Mouse (Mus musculus) embryo, embryonic 9.5 days (tissue): ENCODE results near the gene Slc15a4.
A peak's percentile ranks its signal among the peaks of the same experiment; 100 is the strongest.

Source experiments
- DNase-seq: peaks from one replicate; pipeline ENCODE4 v3.0.0-alpha.2; 2017; ENCODE audit errors: extremely low spot score

Slc15a4 gene

GRCm38 (mm10) chr5:127620371-127620770 lies 12.3 kb downstream of the Slc15a4 start:
- no peak for DNase-seq

DNA sequence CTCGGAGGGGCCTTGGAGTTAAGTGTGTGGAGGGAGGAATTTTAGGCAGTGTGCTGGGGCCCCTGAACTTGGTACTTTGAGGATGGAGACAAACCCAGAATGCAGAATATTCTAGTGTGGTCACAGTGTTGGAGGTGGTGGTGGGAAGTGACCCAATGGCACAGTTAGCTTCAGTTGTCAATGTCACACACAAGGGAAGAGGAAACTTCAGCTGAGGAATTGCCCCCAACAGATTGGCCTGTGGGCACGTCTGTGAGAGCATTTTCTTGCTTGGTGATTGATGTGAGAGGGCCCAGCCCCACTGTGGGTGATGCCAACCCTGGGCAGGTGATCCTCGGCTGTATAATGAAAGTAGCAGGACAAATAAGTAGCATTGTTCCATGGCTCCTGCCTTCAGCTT lies 13.9 kb downstream of the Slc15a4 start:
- no peak for DNase-seq

DNA sequence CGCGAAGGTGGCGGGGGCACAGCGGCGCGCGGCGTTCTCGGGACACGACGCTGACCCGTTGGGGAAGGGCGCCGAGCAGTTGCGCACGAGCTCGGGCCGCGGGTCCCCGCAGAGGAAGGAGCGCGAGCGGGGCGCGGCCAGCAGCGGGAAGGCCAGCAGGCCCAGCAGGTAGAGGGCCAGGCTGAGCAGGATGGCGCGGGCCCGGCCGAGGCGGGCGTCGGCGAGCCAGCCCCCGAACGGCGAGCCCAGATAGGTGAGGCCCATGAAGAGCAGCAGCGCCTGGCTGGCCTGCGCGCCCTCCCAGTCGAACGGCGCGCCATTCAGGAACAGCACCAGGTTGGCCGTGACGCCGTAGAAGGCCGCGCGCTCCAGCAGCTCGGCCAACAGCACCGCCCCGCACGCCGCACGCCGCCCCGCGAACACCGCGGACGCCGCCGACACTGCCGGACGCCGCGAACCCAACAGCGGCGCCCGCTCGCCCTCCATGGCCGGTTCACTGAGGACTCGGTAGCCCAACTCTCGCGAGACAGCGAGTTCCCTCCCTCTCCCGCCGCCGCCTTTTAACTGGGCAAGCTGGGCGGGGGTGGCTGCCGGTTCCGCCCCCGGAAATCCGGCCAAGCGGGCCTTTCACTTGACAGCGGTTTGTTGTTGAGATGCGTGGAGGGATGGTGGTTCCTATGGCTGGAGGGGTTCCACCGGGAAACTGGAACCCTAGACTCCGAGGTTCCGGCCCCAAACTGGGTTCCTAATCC lies 15.6 kb downstream of the Slc15a4 start:
- peak; percentile 96 for DNase-seq

DNA sequence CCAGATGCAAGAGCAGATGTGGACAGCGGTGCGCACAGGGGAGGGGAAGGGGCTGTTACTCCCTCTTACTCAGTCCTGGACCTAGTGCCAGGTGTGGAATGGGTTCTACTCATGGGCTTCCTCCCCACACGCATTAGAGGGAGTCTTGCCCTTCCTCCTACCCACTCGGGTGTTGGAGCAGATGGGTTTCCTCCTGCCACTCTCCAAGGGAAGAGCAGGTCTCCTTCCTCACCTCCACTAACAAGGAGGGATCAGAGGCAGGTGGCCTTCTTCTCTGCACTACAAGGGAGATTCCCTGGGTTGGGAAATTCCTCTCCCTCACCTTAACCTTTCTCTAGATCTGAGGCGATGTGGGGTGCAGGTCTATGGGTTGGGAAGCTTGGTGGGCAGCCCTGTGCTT lies 16.5 kb downstream of the Slc15a4 start:
- DNase-seq: no peak

GRCm38 (mm10) chr5:127615459-127615858 lies 17.2 kb downstream of the Slc15a4 start:
- no peak for DNase-seq

- DNase-seq: no peak
These were observed 20.3 kb downstream of the Slc15a4 start for GRCm38 (mm10) chr5:127612397-127612796.

DNA sequence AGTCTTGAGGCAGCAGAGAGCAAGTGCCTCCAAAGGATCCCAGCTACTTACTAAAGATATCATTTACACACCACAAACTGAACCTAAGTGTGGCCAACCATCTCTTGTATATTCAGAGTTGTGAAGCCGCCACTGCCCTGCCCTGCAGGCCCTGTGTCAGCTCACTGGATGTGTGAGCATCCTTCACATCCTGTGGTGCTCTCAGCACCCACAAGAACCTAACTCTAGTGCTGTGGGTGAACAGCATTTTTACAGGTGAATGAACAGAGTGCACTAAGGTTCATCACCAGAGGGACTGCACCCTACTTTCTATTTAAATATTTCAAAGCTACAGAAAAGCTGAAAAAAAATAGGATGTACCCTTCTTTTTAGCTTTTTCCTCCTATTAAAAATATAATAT lies 20.8 kb downstream of the Slc15a4 start:
- DNase-seq: no peak

DNA sequence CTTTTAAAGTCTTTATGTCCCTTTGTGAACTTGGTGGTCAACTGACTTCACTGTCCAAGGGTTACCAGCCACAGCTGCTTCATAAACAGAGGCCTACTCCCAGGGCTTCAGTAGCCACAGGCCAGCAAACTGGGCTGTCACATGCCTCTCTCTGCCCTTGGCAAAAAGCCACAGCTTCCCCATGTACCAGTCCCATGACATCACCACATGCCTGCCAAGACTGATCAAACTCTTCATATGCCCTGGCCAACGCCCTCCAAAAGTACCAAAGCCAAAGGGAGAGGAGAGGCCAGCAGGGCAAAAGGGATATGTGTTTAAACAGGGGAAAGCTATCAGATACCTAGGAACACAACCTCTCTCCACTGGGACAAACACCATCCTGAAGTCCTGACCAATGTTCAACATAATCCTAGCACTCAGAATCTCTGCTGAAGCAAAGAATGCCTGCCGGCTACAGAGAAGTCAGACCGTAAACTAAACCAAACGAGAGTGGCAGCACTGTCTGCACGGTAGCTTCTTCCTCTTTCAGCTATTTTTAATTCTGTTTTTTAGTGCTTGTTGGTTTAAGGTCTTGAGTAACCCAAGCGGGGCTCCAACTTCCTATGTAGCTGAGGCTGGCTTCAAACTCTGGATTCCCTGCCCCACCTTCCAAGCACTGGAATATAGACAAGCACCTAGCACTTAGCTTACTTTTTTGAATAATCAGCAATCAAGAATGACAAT lies 21.7 kb downstream of the Slc15a4 start:
- no peak for DNase-seq

GRCm38 (mm10) chr5:127609191-127609714 lies 23.4 kb downstream of the Slc15a4 start:
- DNase-seq: no peak

DNA sequence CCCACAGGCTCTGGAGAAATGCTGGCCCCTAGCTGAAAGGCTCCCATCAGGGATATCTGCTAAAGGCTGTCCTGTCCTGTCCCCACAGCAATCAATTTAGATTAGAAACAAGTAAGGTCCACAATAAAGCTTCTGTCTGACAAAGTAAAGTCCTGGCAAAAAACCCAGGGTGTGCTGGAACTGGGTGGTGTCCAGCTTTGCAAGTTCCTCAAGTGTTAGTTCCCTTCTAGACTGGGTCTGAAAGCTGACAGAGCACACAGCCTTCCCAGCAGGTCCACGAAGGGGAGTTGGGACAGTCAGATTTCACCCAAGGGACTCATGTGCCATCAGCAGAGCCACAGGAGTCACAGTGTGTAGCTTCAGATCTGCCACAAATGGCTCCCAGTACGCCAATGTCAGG lies 25.2 kb downstream of the Slc15a4 start:
- no peak for DNase-seq

- no peak for DNase-seq
These were observed 29.7 kb downstream of the Slc15a4 start for GRCm38 (mm10) chr5:127602996-127603395.

- no peak for DNase-seq
These were observed 35.8 kb downstream of the Slc15a4 start for GRCm38 (mm10) chr5:127596862-127597261.

DNA sequence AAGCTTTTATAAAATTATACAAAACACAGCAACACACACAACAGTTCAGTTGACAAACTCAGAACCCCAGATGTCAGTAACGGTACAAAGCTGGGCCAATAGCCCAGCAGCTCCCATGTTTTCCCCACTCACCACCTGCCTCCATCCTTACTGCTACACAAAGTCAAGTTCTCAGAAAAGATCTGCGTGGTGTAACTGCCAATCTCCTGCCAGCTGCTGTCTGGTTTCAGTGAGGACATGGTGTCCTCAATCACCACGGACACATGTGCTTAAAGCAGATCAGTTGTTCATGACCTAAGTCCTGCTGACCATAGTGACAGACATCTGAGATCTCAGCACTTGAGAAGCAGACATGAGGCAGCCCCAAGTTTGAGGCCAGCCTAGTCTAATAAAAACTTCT lies 37.0 kb downstream of the Slc15a4 start:
- no peak for DNase-seq

GRCm38 (mm10) chr5:127592854-127593253 lies 39.8 kb downstream of the Slc15a4 start:
- DNase-seq: no peak

DNA sequence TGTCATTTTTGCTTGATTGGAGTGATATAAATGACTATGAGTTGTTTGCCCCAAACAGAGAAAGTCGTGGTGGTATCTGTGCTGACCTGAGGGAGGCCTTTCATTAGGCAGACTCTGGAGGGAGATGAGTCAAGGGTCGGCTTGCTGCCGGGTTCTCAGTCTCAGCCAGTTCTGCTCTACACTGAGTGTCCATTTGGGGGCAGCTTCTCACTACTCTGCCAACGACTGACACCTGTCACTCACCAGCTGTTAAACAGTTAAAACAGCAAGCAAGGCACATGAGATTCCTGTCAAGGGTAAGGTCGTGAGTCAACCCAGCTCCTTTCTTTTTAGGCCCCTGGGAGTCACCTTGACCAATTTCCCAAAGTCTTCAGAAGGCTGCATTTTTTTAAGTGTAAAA lies 40.3 kb downstream of the Slc15a4 start:
- no peak for DNase-seq

DNA sequence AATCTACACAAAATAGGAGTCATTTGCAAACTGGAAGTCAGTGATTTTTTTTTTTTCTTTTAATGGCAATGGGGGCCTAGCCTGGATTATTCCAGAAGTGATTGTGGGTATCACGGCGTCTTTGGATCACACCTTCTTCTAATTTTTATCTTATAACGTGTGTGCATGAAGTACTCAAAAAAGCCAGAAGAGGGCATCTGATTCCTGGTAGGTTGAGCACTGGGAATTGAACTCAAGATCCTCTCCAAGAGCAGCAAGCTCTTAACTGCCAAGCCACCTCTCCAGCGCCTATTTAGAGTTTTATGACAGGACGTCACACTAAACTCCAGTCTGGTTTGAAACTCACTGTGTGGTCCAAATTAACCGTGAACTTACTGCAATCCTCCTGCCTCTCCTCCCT lies 44.8 kb downstream of the Slc15a4 start:
- DNase-seq: no peak

DNA sequence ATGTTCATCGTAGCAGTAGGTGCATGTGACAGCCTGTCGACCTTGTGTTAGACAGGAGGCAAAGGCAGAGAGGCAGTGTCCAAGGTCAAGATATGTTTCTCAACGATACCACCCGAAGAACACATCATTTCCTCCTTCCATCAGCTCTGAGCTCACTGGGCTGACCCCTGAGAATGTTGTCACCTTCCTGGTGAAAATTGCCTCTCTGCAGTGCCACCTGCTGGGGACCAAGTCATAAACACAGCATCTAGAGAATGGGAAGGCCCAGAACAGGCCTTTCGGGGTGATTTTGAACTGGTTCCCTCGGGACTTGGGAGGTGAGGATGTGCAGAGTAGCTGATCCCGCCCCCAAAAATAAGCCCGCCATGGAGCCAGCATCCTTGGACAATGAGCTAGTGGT lies 49.0 kb downstream of the Slc15a4 start:
- DNase-seq: no peak

DNA sequence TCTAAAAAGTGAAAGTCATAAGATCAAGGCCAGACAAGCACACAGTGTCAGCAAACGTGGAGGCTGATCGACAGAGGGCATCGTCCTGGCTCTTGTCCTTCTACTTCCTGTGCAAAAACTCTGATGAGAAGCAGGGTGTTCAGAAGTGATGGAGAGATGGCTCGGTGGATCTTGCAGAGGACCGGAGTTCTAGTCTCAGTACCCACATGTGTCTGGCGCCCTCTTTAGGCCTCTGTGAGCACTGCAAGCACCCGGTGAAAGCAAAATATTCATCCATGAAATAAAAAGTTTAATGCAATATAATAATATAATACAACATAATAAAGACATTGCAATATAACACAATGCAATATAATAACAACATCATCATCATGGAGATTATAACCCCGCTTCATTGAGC lies 55.3 kb downstream of the Slc15a4 start:
- DNase-seq: peak; percentile 22

GRCm38 (mm10) chr5:127567165-127567741 lies 65.4 kb downstream of the Slc15a4 start:
- DNase-seq: no peak

GRCm38 (mm10) chr5:127561086-127561485 lies 71.6 kb downstream of the Slc15a4 start:
- DNase-seq: no peak

DNA sequence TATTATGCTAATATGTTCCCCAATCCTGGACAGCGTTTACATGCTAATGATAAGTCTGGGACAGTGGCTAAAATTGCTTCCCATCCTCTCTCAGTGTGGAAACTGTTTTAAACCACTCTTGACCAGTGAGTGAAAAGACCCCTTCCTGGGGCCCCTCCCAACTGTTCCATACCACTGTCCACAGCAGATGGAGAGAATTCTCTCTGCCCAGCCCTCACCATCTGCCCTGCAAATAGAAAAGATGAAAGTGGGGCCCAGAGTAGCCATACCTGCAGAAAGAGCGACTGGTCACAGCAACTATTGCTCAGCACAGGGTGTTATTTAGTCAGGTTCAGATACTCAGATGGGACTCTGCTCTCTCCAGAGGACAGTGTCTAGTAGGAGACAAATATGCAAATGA lies 84.6 kb downstream of the Slc15a4 start:
- DNase-seq: no peak

- no peak for DNase-seq
These were observed 86.1 kb downstream of the Slc15a4 start for GRCm38 (mm10) chr5:127546585-127546991.
